Mouse (Mus musculus): ENCODE measurements around the gene Tnnt2. TPM values are rescaled to one million over a fixed set of nuclear protein-coding genes. Genes with fewer than 3 reads are reported as not detected.

Tnnt2 gene
- total RNA-seq, 2 experiments from 2014 or later = 7.5 to 8.9 TPM

GRCm38 (mm10) chr1:135800192-135800950 lies 35.8 kb upstream of the Tnnt2 start:
- DNase-seq (ENCODE audit: extremely low spot score in 1 of 2, low spot score in 2 of 2) = no peak
- H3K4me3 ChIP-seq = no peak overlapping the region
- intact Hi-C loops (cut with DNase I) = no loop called here
- no peak overlapping the region for H3K27ac ChIP-seq
- TF ChIP-seq CTCF (IDR thresholded peaks at IDR 0.05) = no peak

- DNase-seq (ENCODE audit: extremely low spot score in 1 of 2, low spot score in 2 of 2) = no peak
- intact Hi-C loops (cut with DNase I) = no loop called here
Observed at GRCm38 (mm10) chr1:135807546-135807945, 28.6 kb upstream of the Tnnt2 start.

GRCm38 (mm10) chr1:135810180-135810579 lies 26.0 kb upstream of the Tnnt2 start:
- intact Hi-C loops (cut with DNase I) = no loop called here
- DNase-seq (ENCODE audit: extremely low spot score in 1 of 2, low spot score in 2 of 2) = no peak
- Histone ChIP-seq H3K4me3 (no peak overlapping the region), H3K27ac (no peak overlapping the region)
- TF ChIP-seq CTCF (IDR thresholded peaks at IDR 0.05) = no peak

More at GRCm38 (mm10) chr1:135807546-135807945, 28.6 kb upstream of the Tnnt2 start:
- no peak overlapping the region for H3K4me3 ChIP-seq
- no peak for TF ChIP-seq CTCF (IDR thresholded peaks at IDR 0.05)
- no peak overlapping the region for H3K27ac ChIP-seq

- Histone ChIP-seq H3K4me3 (no peak overlapping the region), H3K27ac (no peak overlapping the region)
- TF ChIP-seq CTCF (IDR thresholded peaks at IDR 0.05) = peak; percentile 100
- intact Hi-C loops (cut with DNase I) = loop anchor here (1.0 kb wide), 1 partner anchor 18 kb away; no protein-coding TSS in a partner anchor
- DNase-seq (ENCODE audit: extremely low spot score in 1 of 2, low spot score in 2 of 2) = peak; percentile 75 to 85
Observed at GRCm38 (mm10) chr1:135811016-135811646, 25.0 kb upstream of the Tnnt2 start.

GRCm38 (mm10) chr1:135812205-135812604 lies 23.9 kb upstream of the Tnnt2 start:
- intact Hi-C loops (cut with DNase I) = no loop called here
- no peak for DNase-seq (ENCODE audit: extremely low spot score in 1 of 2, low spot score in 2 of 2)
- Histone ChIP-seq H3K27ac (no peak overlapping the region), H3K4me3 (no peak overlapping the region)
- TF ChIP-seq CTCF (IDR thresholded peaks at IDR 0.05) = no peak

GRCm38 (mm10) chr1:135812618-135813017 lies 23.5 kb upstream of the Tnnt2 start:
- no peak overlapping the region for H3K27ac ChIP-seq

GRCm38 (mm10) chr1:135813071-135813470 lies 23.1 kb upstream of the Tnnt2 start:
- H3K4me3 ChIP-seq = no peak overlapping the region
- no peak for TF ChIP-seq CTCF (IDR thresholded peaks at IDR 0.05)
- no peak overlapping the region for H3K27ac ChIP-seq
- intact Hi-C loops (cut with DNase I) = no loop called here
- no peak for DNase-seq (ENCODE audit: extremely low spot score in 1 of 2, low spot score in 2 of 2)

More at GRCm38 (mm10) chr1:135812618-135813017, 23.5 kb upstream of the Tnnt2 start:
- TF ChIP-seq CTCF (IDR thresholded peaks at IDR 0.05) = no peak
- DNase-seq (ENCODE audit: extremely low spot score in 1 of 2, low spot score in 2 of 2) = no peak
- intact Hi-C loops (cut with DNase I) = no loop called here
- H3K4me3 ChIP-seq = no peak overlapping the region

- TF ChIP-seq CTCF (IDR thresholded peaks at IDR 0.05) = no peak
- Histone ChIP-seq H3K4me3 (no peak overlapping the region), H3K27ac (no peak overlapping the region)
- DNase-seq (ENCODE audit: extremely low spot score in 1 of 2, low spot score in 2 of 2) = no peak
- intact Hi-C loops (cut with DNase I) = no loop called here
Observed at GRCm38 (mm10) chr1:135813687-135814395, 22.3 kb upstream of the Tnnt2 start.

- no peak for DNase-seq (ENCODE audit: extremely low spot score in 1 of 2, low spot score in 2 of 2)
- intact Hi-C loops (cut with DNase I) = no loop called here
- no peak overlapping the region for H3K27ac ChIP-seq
- no peak for TF ChIP-seq CTCF (IDR thresholded peaks at IDR 0.05)
- H3K4me3 ChIP-seq = no peak overlapping the region
Observed at GRCm38 (mm10) chr1:135814531-135814930, 21.6 kb upstream of the Tnnt2 start.

GRCm38 (mm10) chr1:135817595-135817994 lies 18.6 kb upstream of the Tnnt2 start:
- no peak for TF ChIP-seq CTCF (IDR thresholded peaks at IDR 0.05)
- intact Hi-C loops (cut with DNase I) = no loop called here
- DNase-seq (ENCODE audit: extremely low spot score in 1 of 2, low spot score in 2 of 2) = no peak
- no peak overlapping the region for H3K4me3 ChIP-seq
- no peak overlapping the region for H3K27ac ChIP-seq

- TF ChIP-seq CTCF (IDR thresholded peaks at IDR 0.05) = no peak
- intact Hi-C loops (cut with DNase I) = no loop called here
- H3K27ac ChIP-seq = no peak within 1 kb of the TSS
- H3K4me3 ChIP-seq = peak within 1 kb of the TSS; percentile 44
- DNase-seq (ENCODE audit: extremely low spot score in 1 of 2, low spot score in 2 of 2) = peak in 1 of 2 experiments; percentile 25
Observed at GRCm38 (mm10) chr1:135818481-135819086, 17.6 kb upstream of the Tnnt2 start, which contains the start of gene Lad1. Gene Lad1 (plus strand): TSS chr1:135818598.

Measured in left cerebral cortex, adult 2 months (tissue).